Mouse (Mus musculus) cerebellum, adult 11-12 months (tissue): ENCODE measurements around the gene Esyt1.
"Not testable (repeated sequence)": the region's sequence is repeated elsewhere in the genome, so short reads cannot be mapped to it uniquely, and the experiment has no call there.

Source experiments
- DNase-seq: peaks from one replicate; pipeline ENCODE4 v3.0.0; 2022

The Esyt1 gene

GRCm38 (mm10) chr10:128503532-128503931 is 22.1 kb downstream of the Esyt1 start:
- DNase-seq, result no peak

- no peak for DNase-seq
Observed at GRCm38 (mm10) chr10:128502341-128502740, 23.3 kb downstream of the Esyt1 start.

- DNase-seq, result peak; percentile 76
Observed at GRCm38 (mm10) chr10:128499116-128499671, 26.5 kb downstream of the Esyt1 start.

- DNase-seq, result peak; percentile 98
Observed at GRCm38 (mm10) chr10:128498590-128498989, 27.1 kb downstream of the Esyt1 start, which contains the start of gene Myl6b. Gene Myl6b, minus strand, starts transcription at chr10:128498685.

- peak; percentile 66 for DNase-seq
Observed at GRCm38 (mm10) chr10:128497134-128497737, 28.4 kb downstream of the Esyt1 start.

GRCm38 (mm10) chr10:128496509-128497077 is 29.1 kb downstream of the Esyt1 start:
- no peak for DNase-seq

GRCm38 (mm10) chr10:128495903-128496302 is 29.8 kb downstream of the Esyt1 start:
- DNase-seq, result no peak

GRCm38 (mm10) chr10:128495270-128495669 is 30.4 kb downstream of the Esyt1 start:
- DNase-seq, result no peak

- peak; percentile 60 for DNase-seq
Observed at GRCm38 (mm10) chr10:128494667-128495245, 30.9 kb downstream of the Esyt1 start.

- DNase-seq, result peak; percentile 98
Observed at GRCm38 (mm10) chr10:128493695-128494666, 31.7 kb downstream of the Esyt1 start, which contains the start of gene Myl6. Gene Myl6, minus strand, starts transcription at chr10:128494145.

- DNase-seq, result no peak
Observed at GRCm38 (mm10) chr10:128493319-128493694, 32.4 kb downstream of the Esyt1 start.

GRCm38 (mm10) chr10:128492633-128493311 is 32.9 kb downstream of the Esyt1 start:
- DNase-seq, result peak; percentile 67

- DNase-seq, result not testable (repeated sequence)
Observed at GRCm38 (mm10) chr10:128492051-128492450, 33.6 kb downstream of the Esyt1 start.

- DNase-seq, result peak; percentile 47
Observed at GRCm38 (mm10) chr10:128491495-128491894, 34.2 kb downstream of the Esyt1 start.

- DNase-seq, result peak; percentile 45
Observed at GRCm38 (mm10) chr10:128490912-128491311, 34.8 kb downstream of the Esyt1 start.

- no peak for DNase-seq
Observed at GRCm38 (mm10) chr10:128490232-128490631, 35.4 kb downstream of the Esyt1 start.

GRCm38 (mm10) chr10:128489785-128490184 is 35.9 kb downstream of the Esyt1 start:
- DNase-seq, result no peak

GRCm38 (mm10) chr10:128489380-128489779 is 36.3 kb downstream of the Esyt1 start:
- DNase-seq, result no peak

GRCm38 (mm10) chr10:128488776-128489175 is 36.9 kb downstream of the Esyt1 start:
- DNase-seq, result peak; percentile 43

- DNase-seq, result peak; percentile 77
Observed at GRCm38 (mm10) chr10:128487861-128488712, 37.6 kb downstream of the Esyt1 start.

GRCm38 (mm10) chr10:128486370-128486769 is 39.3 kb downstream of the Esyt1 start:
- DNase-seq, result no peak
